Mouse (Mus musculus) thymus, postnatal 0 days (tissue): Measurements from ENCODE around the gene Mterf2. TPM values are rescaled to one million over a fixed set of nuclear protein-coding genes. Genes with fewer than 3 reads are reported as not detected.

ENCODE experiments used
- polyA plus RNA-seq: library from polyadenylated mRNA; unstranded; fragments of >200 nt; fragmentation: Nextera tagmentation; extraction: Ambion mirVana; gene quantifications from 2 replicates; pipeline ENCODE4 v1.2.1, GENCODE M21; 2015

Gene Mterf2
- polyA plus RNA-seq, 1 experiment from 2014 or later: 30.4 TPM

Other genes with a start within 250 kb of the Mterf2 start
- gene Ric8b, start 210.4 kb downstream of the Mterf2 start, polyA plus RNA-seq: 8.6 and 8.9 TPM in 2 replicates
- gene Fhl4, start 25.5 kb downstream of the Mterf2 start, polyA plus RNA-seq: 1.8 and 1.9 TPM in 2 replicates
- 42.9 and 45.6 TPM in 2 replicates for gene Tmem263, start 25.4 kb downstream of the Mterf2 start, polyA plus RNA-seq
- 50.9 and 61.9 TPM in 2 replicates for gene Cry1, start 57.0 kb upstream of the Mterf2 start, polyA plus RNA-seq